Mouse (Mus musculus): ENCODE results near the gene Ano9. TPM values are rescaled to one million over a fixed set of nuclear protein-coding genes. Genes with fewer than 3 reads are reported as not detected.
A peak's percentile ranks its signal among the peaks of the same experiment; 100 is the strongest.

The Ano9 gene
- polyA plus RNA-seq (2012; rRNA removed): 38.2 and 74.3 TPM in 2 replicates

DNA sequence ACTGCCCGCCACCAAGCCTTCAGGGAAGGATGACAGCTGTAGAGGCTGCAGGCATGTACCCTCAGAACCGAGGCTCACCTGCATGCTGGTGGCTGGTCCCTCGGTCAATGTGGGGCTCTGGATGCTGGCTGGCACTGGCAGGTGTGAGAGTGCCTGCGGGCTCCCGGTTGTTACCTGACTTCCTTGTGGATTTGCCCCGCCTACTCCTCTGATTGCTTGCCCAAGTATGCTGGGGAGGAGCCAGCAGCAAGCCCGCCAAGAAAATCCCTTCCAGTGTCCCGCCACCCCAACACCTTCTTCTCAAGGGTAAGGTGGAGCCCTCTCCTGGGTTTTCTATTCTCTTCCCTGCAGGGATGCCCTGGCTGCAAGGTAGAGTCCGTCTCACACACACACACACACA, at the start of gene Ano9:
Gene Ano9, minus strand, starts transcription at position 171 of the 400 bp plus-strand sequence.
- Histone ChIP-seq H3K27me3 (ENCODE audit: control insufficient read depth, insufficient read depth, low read length) (no peaks in the 10 kb centered on the region), H3K4me1 (ENCODE audit: control insufficient read depth, insufficient read depth, insufficient read length, low read length) (peaks cover 22% of the 10 kb centered on the region), H3K27ac (ENCODE audit: insufficient read depth, low read depth, low read length) (peak within 1 kb of the TSS; percentile 93), H3K4me3 (ENCODE audit: low read depth, low read length) (peak within 1 kb of the TSS; percentile 77), H3K36me3 (ENCODE audit: control insufficient read depth, insufficient read depth, low read length) (no peaks in the 10 kb centered on the region)
- TF ChIP-seq POLR2A (IDR thresholded peaks at IDR 0.05; ENCODE audit: low read depth, low read length) (peak; percentile 84), CTCF (IDR thresholded peaks at IDR 0.05; ENCODE audit: extremely low read depth, insufficient read length, insufficient replicate concordance, low read depth, low read length) (no peak)
- 14% methylated on average over 9 of the region's 9 CpGs for WGBS

DNA sequence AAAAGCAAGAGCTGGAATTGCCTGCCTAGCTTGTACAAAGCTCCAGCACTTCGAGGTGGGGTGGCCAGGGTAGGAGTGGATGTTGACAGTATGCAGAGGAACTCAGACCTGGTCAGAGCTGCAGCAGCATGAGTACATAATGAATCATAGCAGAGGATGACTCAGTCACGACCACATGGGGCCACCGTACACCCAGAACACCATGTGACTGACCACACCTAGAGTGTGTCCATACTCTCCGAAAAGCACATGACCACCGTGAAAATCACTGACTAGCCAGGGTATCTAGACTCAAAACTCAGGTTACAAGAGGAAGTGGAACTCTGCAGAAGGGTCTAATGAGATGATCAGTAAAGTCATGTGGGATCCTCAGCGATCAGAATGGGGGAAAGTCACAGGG, 47.2 kb upstream of the Ano9 start:
- Histone ChIP-seq H3K36me3 (ENCODE audit: control insufficient read depth, insufficient read depth, low read length) (peaks cover 56% of the 10 kb centered on the region), H3K4me1 (ENCODE audit: control insufficient read depth, insufficient read depth, insufficient read length, low read length) (peaks cover 16% of the 10 kb centered on the region; the same call in 1 of the 2 replicates), H3K27me3 (ENCODE audit: control insufficient read depth, insufficient read depth, low read length) (no peaks in the 10 kb centered on the region), H3K27ac (ENCODE audit: insufficient read depth, low read depth, low read length) (no peak overlapping the region), H3K4me3 (ENCODE audit: low read depth, low read length) (no peak overlapping the region)
- WGBS: 40% methylated on average over 6 of the region's 6 CpGs
- TF ChIP-seq CTCF (IDR thresholded peaks at IDR 0.05; ENCODE audit: extremely low read depth, insufficient read length, insufficient replicate concordance, low read depth, low read length) (no peak), POLR2A (IDR thresholded peaks at IDR 0.05; ENCODE audit: low read depth, low read length) (no peak)

DNA sequence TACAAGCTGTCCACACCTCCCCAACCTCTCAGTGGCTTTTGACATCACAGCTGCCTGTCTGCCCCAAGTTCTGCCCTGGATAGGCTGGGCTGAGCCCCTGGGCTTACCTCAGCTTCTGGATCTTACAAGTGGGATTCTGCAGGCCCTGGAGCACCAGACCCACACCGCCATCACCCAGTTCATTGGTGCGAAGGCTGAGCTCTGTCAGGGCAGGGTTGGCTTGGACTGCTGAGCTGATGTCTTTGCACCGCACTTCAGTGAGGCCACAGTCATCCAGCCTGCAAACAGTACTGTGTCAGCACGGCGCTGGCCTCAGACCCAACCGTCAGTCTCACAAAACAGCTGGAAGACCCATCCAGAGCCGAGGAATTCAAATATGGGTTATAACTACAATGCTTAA, 46.8 kb upstream of the Ano9 start:
- Histone ChIP-seq H3K4me1 (ENCODE audit: control insufficient read depth, insufficient read depth, insufficient read length, low read length) (peaks cover 16% of the 10 kb centered on the region; the same call in 1 of the 2 replicates), H3K36me3 (ENCODE audit: control insufficient read depth, insufficient read depth, low read length) (peaks cover 59% of the 10 kb centered on the region), H3K4me3 (ENCODE audit: low read depth, low read length) (no peak overlapping the region), H3K27me3 (ENCODE audit: control insufficient read depth, insufficient read depth, low read length) (no peaks in the 10 kb centered on the region), H3K27ac (ENCODE audit: insufficient read depth, low read depth, low read length) (no peak overlapping the region)
- TF ChIP-seq CTCF (IDR thresholded peaks at IDR 0.05; ENCODE audit: extremely low read depth, insufficient read length, insufficient replicate concordance, low read depth, low read length) (no peak), POLR2A (IDR thresholded peaks at IDR 0.05; ENCODE audit: low read depth, low read length) (no peak)
- WGBS: 94% methylated on average over 7 of the region's 7 CpGs

DNA sequence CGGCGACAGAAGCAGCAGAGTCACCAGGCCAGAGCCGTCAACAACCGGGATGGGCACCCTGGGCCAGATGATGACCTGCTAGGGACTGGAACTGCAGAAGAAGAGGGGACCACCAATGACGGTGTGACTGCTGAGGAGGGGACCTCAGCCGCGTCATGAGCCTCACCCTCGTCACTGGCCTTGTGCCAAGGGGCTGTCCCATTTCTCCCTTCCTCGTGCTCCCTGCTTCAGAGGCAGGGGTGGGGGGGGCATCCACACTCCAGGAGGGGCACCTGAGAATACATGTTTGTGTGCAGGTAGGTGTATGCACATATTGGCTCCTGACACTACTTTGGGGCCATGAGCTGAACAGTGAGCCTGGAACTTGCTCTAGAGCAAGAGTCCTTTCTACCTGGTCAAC, 37.8 kb upstream of the Ano9 start:
- peaks cover 27% of the 10 kb centered on the region for H3K36me3 ChIP-seq (ENCODE audit: control insufficient read depth, insufficient read depth, low read length)
- H3K27me3 ChIP-seq (ENCODE audit: control insufficient read depth, insufficient read depth, low read length): no peaks in the 10 kb centered on the region
- no peak overlapping the region for H3K4me3 ChIP-seq (ENCODE audit: low read depth, low read length)
- no peaks in the 10 kb centered on the region for H3K4me1 ChIP-seq (ENCODE audit: control insufficient read depth, insufficient read depth, insufficient read length, low read length)
- TF ChIP-seq POLR2A (IDR thresholded peaks at IDR 0.05; ENCODE audit: low read depth, low read length): no peak
- TF ChIP-seq CTCF (IDR thresholded peaks at IDR 0.05; ENCODE audit: extremely low read depth, insufficient read length, insufficient replicate concordance, low read depth, low read length): no peak
- WGBS: 62% methylated on average over 9 of the region's 9 CpGs
- no peak overlapping the region for H3K27ac ChIP-seq (ENCODE audit: insufficient read depth, low read depth, low read length)

DNA sequence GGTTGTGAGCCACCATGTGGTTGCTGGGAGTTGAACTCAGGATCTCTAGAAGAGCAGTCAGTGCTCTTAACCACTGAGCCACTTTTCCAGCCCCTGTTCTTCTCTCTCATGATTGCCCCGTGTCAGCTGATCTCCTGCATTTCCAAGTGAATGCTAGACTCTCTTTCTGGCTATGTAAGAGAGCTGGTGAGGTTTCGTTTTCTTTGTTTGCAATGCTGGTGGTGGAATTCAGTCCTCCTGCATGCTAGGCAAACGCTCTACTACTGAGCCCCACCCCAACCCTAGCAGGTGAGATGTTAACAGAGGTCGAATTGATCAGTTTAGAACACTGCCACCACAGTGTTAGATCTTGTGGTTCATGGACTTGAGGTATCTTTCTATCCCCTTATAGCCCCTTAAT, 31.0 kb upstream of the Ano9 start:
- 32% methylated on average over 4 of the region's 4 CpGs for WGBS
- no peak for TF ChIP-seq POLR2A (IDR thresholded peaks at IDR 0.05; ENCODE audit: low read depth, low read length)
- no peak for TF ChIP-seq CTCF (IDR thresholded peaks at IDR 0.05; ENCODE audit: extremely low read depth, insufficient read length, insufficient replicate concordance, low read depth, low read length)
- Histone ChIP-seq H3K4me1 (ENCODE audit: control insufficient read depth, insufficient read depth, insufficient read length, low read length) (no peaks in the 10 kb centered on the region), H3K4me3 (ENCODE audit: low read depth, low read length) (no peak overlapping the region), H3K36me3 (ENCODE audit: control insufficient read depth, insufficient read depth, low read length) (peaks cover 20% of the 10 kb centered on the region), H3K27me3 (ENCODE audit: control insufficient read depth, insufficient read depth, low read length) (no peaks in the 10 kb centered on the region), H3K27ac (ENCODE audit: insufficient read depth, low read depth, low read length) (no peak overlapping the region)

DNA sequence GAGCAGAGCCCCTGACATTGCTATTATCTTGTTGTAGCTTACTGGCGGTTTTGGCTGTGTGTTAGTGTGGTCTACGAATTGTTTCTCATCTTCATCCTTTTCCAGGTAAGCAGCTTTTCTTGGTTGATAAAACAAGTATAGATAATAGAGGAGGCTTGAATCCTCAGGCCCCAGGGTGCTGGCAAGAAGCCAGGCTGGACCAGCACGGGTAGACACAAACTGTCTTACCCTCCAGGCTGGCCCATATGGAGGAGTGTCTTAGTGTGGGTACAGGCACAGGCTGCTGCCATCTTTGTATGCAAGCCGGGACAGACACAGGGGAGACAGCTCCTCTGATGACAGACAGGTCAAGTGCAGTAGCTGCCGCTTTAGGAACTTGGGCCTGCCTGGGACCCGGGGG, 29.4 kb upstream of the Ano9 start:
- Histone ChIP-seq H3K27me3 (ENCODE audit: control insufficient read depth, insufficient read depth, low read length) (no peaks in the 10 kb centered on the region), H3K36me3 (ENCODE audit: control insufficient read depth, insufficient read depth, low read length) (peaks cover 23% of the 10 kb centered on the region), H3K4me1 (ENCODE audit: control insufficient read depth, insufficient read depth, insufficient read length, low read length) (no peaks in the 10 kb centered on the region), H3K4me3 (ENCODE audit: low read depth, low read length) (no peak overlapping the region), H3K27ac (ENCODE audit: insufficient read depth, low read depth, low read length) (no peak overlapping the region)
- 83% methylated on average over 6 of the region's 6 CpGs for WGBS
- TF ChIP-seq CTCF (IDR thresholded peaks at IDR 0.05; ENCODE audit: extremely low read depth, insufficient read length, insufficient replicate concordance, low read depth, low read length) (no peak), POLR2A (IDR thresholded peaks at IDR 0.05; ENCODE audit: low read depth, low read length) (no peak)

DNA sequence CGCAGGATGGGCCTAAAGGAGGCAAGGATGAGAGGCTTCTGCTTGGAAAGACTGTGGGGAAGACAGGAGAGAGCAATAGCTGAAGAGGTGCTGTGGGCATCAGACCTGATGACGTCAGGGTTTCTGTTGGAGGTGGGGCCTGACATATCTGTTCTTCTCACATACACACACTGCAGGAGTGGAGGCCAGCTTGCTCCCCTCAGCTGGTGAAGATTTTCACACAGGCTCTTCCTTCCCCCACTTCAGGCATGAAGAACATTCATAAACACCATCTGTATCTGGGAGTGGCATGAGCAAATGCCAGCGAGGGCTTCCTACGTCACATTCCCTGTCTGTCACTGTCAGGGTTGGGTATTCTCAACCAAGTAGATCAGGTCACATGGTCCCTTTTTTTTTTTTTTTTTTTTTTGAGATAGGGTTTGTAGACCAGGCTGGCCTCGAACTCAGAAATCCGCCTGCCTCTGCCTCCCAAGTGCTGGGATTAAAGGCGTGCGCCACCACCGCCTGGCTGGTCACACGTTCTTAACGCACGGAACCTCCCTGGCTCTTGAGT, 28.5 kb upstream of the Ano9 start:
- TF ChIP-seq POLR2A (IDR thresholded peaks at IDR 0.05; ENCODE audit: low read depth, low read length): no peak
- no peak for TF ChIP-seq CTCF (IDR thresholded peaks at IDR 0.05; ENCODE audit: extremely low read depth, insufficient read length, insufficient replicate concordance, low read depth, low read length)
- no peaks in the 10 kb centered on the region for H3K4me1 ChIP-seq (ENCODE audit: control insufficient read depth, insufficient read depth, insufficient read length, low read length)
- WGBS: 94% methylated on average over 12 of the region's 12 CpGs
- peaks cover 21% of the 10 kb centered on the region for H3K36me3 ChIP-seq (ENCODE audit: control insufficient read depth, insufficient read depth, low read length)
- H3K27me3 ChIP-seq (ENCODE audit: control insufficient read depth, insufficient read depth, low read length): no peaks in the 10 kb centered on the region
- no peak overlapping the region for H3K27ac ChIP-seq (ENCODE audit: insufficient read depth, low read depth, low read length)
- H3K4me3 ChIP-seq (ENCODE audit: low read depth, low read length): no peak overlapping the region

Data from small intestine, adult 2 months (tissue).